Mouse (Mus musculus) hindbrain, embryonic 10.5 days (tissue): ENCODE results near the gene Cnpy3. TPM values are rescaled to one million over a fixed set of nuclear protein-coding genes. Genes with fewer than 3 reads are reported as not detected.
A peak's percentile ranks its signal among the peaks of the same experiment; 100 is the strongest.

Source experiments
- DNase-seq: peaks from one replicate; pipeline ENCODE4 v3.0.0-alpha.2; 2017; ENCODE audit warnings: low spot score
- H3K27ac ChIP-seq: fragments of 300-500 bp; sonication (generic); 2 replicates; pipeline ENCODE4 v1.5.1; 2016; ENCODE audit warnings: mild to moderate bottlenecking, moderate library complexity
- H3K27me3 ChIP-seq: fragments of 300-500 bp; sonication (generic); 2 replicates; pipeline ENCODE4 v1.6.1; 2016; ENCODE audit warnings: mild to moderate bottlenecking; ENCODE audit not compliant: poor library complexity, insufficient read depth, severe bottlenecking
- H3K36me3 ChIP-seq: fragments of 300-500 bp; sonication (generic); 2 replicates; pipeline ENCODE4 v1.6.1; 2016; ENCODE audit warnings: mild to moderate bottlenecking, moderate library complexity
- H3K4me1 ChIP-seq: fragments of 300-500 bp; sonication (generic); replicated peaks from 2 replicates; pipeline ENCODE4 v1.6.1; 2016; ENCODE audit warnings: mild to moderate bottlenecking
- H3K4me3 ChIP-seq: fragments of 300-500 bp; sonication (generic); 2 replicates; pipeline ENCODE4 v1.5.1; 2016; ENCODE audit warnings: mild to moderate bottlenecking, moderate library complexity
- H3K9me3 ChIP-seq: fragments of 300-500 bp; sonication (generic); 2 replicates; pipeline ENCODE4 v1.6.1; 2016; ENCODE audit warnings: mild to moderate bottlenecking, moderate library complexity
- WGBS: fragments of 180-500 bp; shearing (Covaris S2); methylation state at CpG from one replicate; pipeline ENCODE4 v1.1.7; 2016; 5-methylcytosine and 5-hydroxymethylcytosine counted together
- polyA plus RNA-seq: library from polyadenylated mRNA; unstranded; fragments of >200 nt; fragmentation: Nextera tagmentation; extraction: Ambion mirVana; gene quantifications from 2 replicates; pipeline ENCODE4 v1.2.1, GENCODE M21; 2016

Gene Cnpy3
- polyA plus RNA-seq, 1 experiment from 2014 or later: 65.8 TPM

- H3K27me3 ChIP-seq: peaks cover 22% of the 10 kb centered on the region
- DNase-seq: no peak
- H3K4me3 ChIP-seq: no peak overlapping the region
- no peak overlapping the region for H3K27ac ChIP-seq
- 94% methylated on average over 26 of the region's 26 CpGs for WGBS
- no peaks in the 10 kb centered on the region for H3K9me3 ChIP-seq
- peaks cover 52% of the 10 kb centered on the region for H3K36me3 ChIP-seq
- H3K4me1 ChIP-seq: peaks cover 15% of the 10 kb centered on the region
Measured at GRCm38 (mm10) chr17:46725731-46726645, 26.0 kb downstream of the Cnpy3 start.

GRCm38 (mm10) chr17:46725273-46725672 is 26.7 kb downstream of the Cnpy3 start:
- Histone ChIP-seq H3K36me3 (peaks cover 58% of the 10 kb centered on the region), H3K27ac (peak overlapping the region; percentile 3; the same call in 1 of the 2 replicates), H3K27me3 (peaks cover 22% of the 10 kb centered on the region), H3K9me3 (no peaks in the 10 kb centered on the region), H3K4me1 (peaks cover 15% of the 10 kb centered on the region), H3K4me3 (peak overlapping the region; percentile 13; the same call in 1 of the 2 replicates)
- DNase-seq: peak; percentile 48
- 48% methylated on average over 9 of the region's 9 CpGs for WGBS

GRCm38 (mm10) chr17:46724477-46725084 is 27.4 kb downstream of the Cnpy3 start:
- H3K4me1 ChIP-seq: peaks cover 15% of the 10 kb centered on the region
- peaks cover 19% of the 10 kb centered on the region for H3K27me3 ChIP-seq
- no peak for DNase-seq
- no peak overlapping the region for H3K27ac ChIP-seq
- H3K9me3 ChIP-seq: no peaks in the 10 kb centered on the region
- 77% methylated on average over 20 of the region's 20 CpGs for WGBS
- no peak overlapping the region; the same call in 1 of the 2 replicates for H3K4me3 ChIP-seq
- peaks cover 62% of the 10 kb centered on the region for H3K36me3 ChIP-seq

- H3K4me3 ChIP-seq: no peak overlapping the region
- H3K27ac ChIP-seq: no peak overlapping the region
- 0 out of 2 replicates have a peak, but pooled peaks cover 8% of the 10 kb centered on the region for H3K4me1 ChIP-seq
- no peak for DNase-seq
- H3K9me3 ChIP-seq: no peaks in the 10 kb centered on the region
- no peaks in the 10 kb centered on the region for H3K27me3 ChIP-seq
- WGBS: 91% methylated on average over 7 of the region's 7 CpGs
- peaks cover 72% of the 10 kb centered on the region for H3K36me3 ChIP-seq
Measured at GRCm38 (mm10) chr17:46721077-46721476, 30.9 kb downstream of the Cnpy3 start.

GRCm38 (mm10) chr17:46714756-46715481 is 37.1 kb downstream of the Cnpy3 start:
- DNase-seq: no peak
- peaks cover 46% of the 10 kb centered on the region for H3K36me3 ChIP-seq
- 93% methylated on average over 11 of the region's 11 CpGs for WGBS

GRCm38 (mm10) chr17:46713849-46714248 is 38.2 kb downstream of the Cnpy3 start:
- Histone ChIP-seq H3K27me3 (no peaks in the 10 kb centered on the region), H3K27ac (no peak overlapping the region), H3K36me3 (peaks cover 46% of the 10 kb centered on the region), H3K9me3 (no peaks in the 10 kb centered on the region), H3K4me3 (no peak overlapping the region), H3K4me1 (peaks cover 32% of the 10 kb centered on the region)
- no peak for DNase-seq
- 92% methylated on average over 9 of the region's 9 CpGs for WGBS

More at GRCm38 (mm10) chr17:46714756-46715481, 37.1 kb downstream of the Cnpy3 start:
- H3K9me3 ChIP-seq: no peaks in the 10 kb centered on the region
- H3K27me3 ChIP-seq: no peaks in the 10 kb centered on the region
- no peak overlapping the region for H3K27ac ChIP-seq
- H3K4me3 ChIP-seq: no peak overlapping the region
- peaks cover 32% of the 10 kb centered on the region for H3K4me1 ChIP-seq

GRCm38 (mm10) chr17:46712442-46712841 is 39.6 kb downstream of the Cnpy3 start:
- peak overlapping the region; percentile 100 for H3K4me3 ChIP-seq
- H3K36me3 ChIP-seq: peaks cover 42% of the 10 kb centered on the region
- WGBS: 76% methylated on average over 7 of the region's 7 CpGs

GRCm38 (mm10) chr17:46711612-46712271 is 40.3 kb downstream of the Cnpy3 start:
- H3K27ac ChIP-seq: peak overlapping the region; percentile 89
- H3K27me3 ChIP-seq: no peaks in the 10 kb centered on the region
- no peaks in the 10 kb centered on the region for H3K9me3 ChIP-seq
- no peak for DNase-seq
- 1% methylated on average over 76 of the region's 76 CpGs for WGBS
- H3K36me3 ChIP-seq: peaks cover 38% of the 10 kb centered on the region
- H3K4me1 ChIP-seq: peaks cover 33% of the 10 kb centered on the region
- peak overlapping the region; percentile 100 for H3K4me3 ChIP-seq

More at GRCm38 (mm10) chr17:46712442-46712841, 39.6 kb downstream of the Cnpy3 start:
- 0 out of 2 replicates have a peak overlapping the region, but pooled peaks have one; percentile 89 for H3K27ac ChIP-seq
- DNase-seq: no peak
- no peaks in the 10 kb centered on the region for H3K9me3 ChIP-seq
- peaks cover 32% of the 10 kb centered on the region for H3K4me1 ChIP-seq
- no peaks in the 10 kb centered on the region for H3K27me3 ChIP-seq

GRCm38 (mm10) chr17:46710959-46711597 is 40.9 kb downstream of the Cnpy3 start, which contains the start of gene Pex6:
Gene Pex6 (plus strand): TSS chr17:46711463.
- WGBS: 9% methylated on average over 36 of the region's 36 CpGs
- peak within 1 kb of the TSS; percentile 89 for H3K27ac ChIP-seq

GRCm38 (mm10) chr17:46706375-46707089 is 45.5 kb downstream of the Cnpy3 start:
- 92% methylated on average over 14 of the region's 14 CpGs for WGBS
- peaks cover 55% of the 10 kb centered on the region for H3K4me1 ChIP-seq
- H3K36me3 ChIP-seq: peaks cover 7% of the 10 kb centered on the region
- DNase-seq: no peak
- peak overlapping the region; percentile 21 for H3K4me3 ChIP-seq
- no peaks in the 10 kb centered on the region for H3K27me3 ChIP-seq
- no peaks in the 10 kb centered on the region for H3K9me3 ChIP-seq
- H3K27ac ChIP-seq: peak overlapping the region; percentile 16; the same call in 1 of the 2 replicates

More at GRCm38 (mm10) chr17:46710959-46711597, 40.9 kb downstream of the Cnpy3 start, which contains the start of gene Pex6:
- peaks cover 31% of the 10 kb centered on the region for H3K36me3 ChIP-seq
- DNase-seq: peak; percentile 93
- H3K27me3 ChIP-seq: no peaks in the 10 kb centered on the region
- peaks cover 40% of the 10 kb centered on the region for H3K4me1 ChIP-seq
- H3K9me3 ChIP-seq: no peaks in the 10 kb centered on the region
- peak within 1 kb of the TSS; percentile 100 for H3K4me3 ChIP-seq
